Mouse (Mus musculus) stomach, postnatal 0 days (tissue): ENCODE measurements around the gene Pik3c2b.

Source experiments
- CTCF ChIP-seq: IDR thresholded peaks from 2 replicates; pipeline ENCODE4 v1.5.1; 2016; ENCODE audit warnings: antibody characterized with exemption, low read depth, mild to moderate bottlenecking, moderate library complexity
- EP300 ChIP-seq: optimal IDR thresholded peaks from 2 replicates; pipeline ENCODE3; 2016; ENCODE audit warnings: antibody characterized with exemption

- TF ChIP-seq CTCF (no peak), EP300 (no peak)
Measured at GRCm38 (mm10) chr1:133118844-133119243, 73.4 kb downstream of the Pik3c2b start.
